Mouse (Mus musculus) midbrain, embryonic 16.5 days (tissue): ENCODE results near the gene Uvrag. TPM values are rescaled to one million over a fixed set of nuclear protein-coding genes. Genes with fewer than 3 reads are reported as not detected.
A peak's percentile ranks its signal among the peaks of the same experiment; 100 is the strongest.

Source experiments
- ATAC-seq: fragments of 200-750 bp; cut with Nextera tagmentation; 2 replicates; pipeline ENCODE4 v1.8.0; 2017; ENCODE audit warnings: moderate TSS enrichment
- H3K27ac ChIP-seq: fragments of 300-500 bp; sonication (generic); 2 replicates; pipeline ENCODE4 v1.5.1; 2014; ENCODE audit warnings: mild to moderate bottlenecking, low read length, mixed read lengths
- H3K27me3 ChIP-seq: fragments of 300-500 bp; sonication (generic); 2 replicates; pipeline ENCODE4 v1.6.1; 2014; ENCODE audit warnings: low read depth, low read length, mixed read lengths; ENCODE audit not compliant: control insufficient read depth, insufficient read depth
- H3K36me3 ChIP-seq: fragments of 300-500 bp; sonication (generic); 2 replicates; pipeline ENCODE4 v1.6.1; 2014; ENCODE audit warnings: mild to moderate bottlenecking, low read length, moderate library complexity, mixed read lengths; ENCODE audit not compliant: control insufficient read depth, insufficient read depth
- H3K4me1 ChIP-seq: fragments of 300-500 bp; sonication (generic); 2 replicates; pipeline ENCODE4 v1.6.1; 2014; ENCODE audit warnings: mild to moderate bottlenecking, low read length, mixed read lengths; ENCODE audit not compliant: control insufficient read depth, insufficient read depth
- H3K4me2 ChIP-seq: fragments of 300-500 bp; sonication (generic); 2 replicates; pipeline ENCODE4 v1.6.1; 2014; ENCODE audit warnings: mild to moderate bottlenecking, low read length, mixed read lengths
- H3K4me3 ChIP-seq: fragments of 300-500 bp; sonication (generic); 2 replicates; pipeline ENCODE4 v1.5.1; 2014; ENCODE audit warnings: low read depth, mild to moderate bottlenecking, low read length, moderate library complexity, mixed read lengths
- H3K9ac ChIP-seq: fragments of 300-500 bp; sonication (generic); 2 replicates; pipeline ENCODE4 v1.6.1; 2014; ENCODE audit warnings: low read depth, low read length, mixed read lengths
- H3K9me3 ChIP-seq: fragments of 300-500 bp; sonication (generic); replicated peaks from 2 replicates; pipeline ENCODE4 v1.6.1; 2014; ENCODE audit warnings: mild to moderate bottlenecking, low read length, mixed read lengths; ENCODE audit not compliant: control insufficient read depth, poor library complexity, severe bottlenecking
- WGBS: fragments of 180-500 bp; shearing (Covaris S2); extraction: QIAGEN DNeasy Blood & Tissue Kit; methylation state at CpG from one replicate; pipeline ENCODE4 v1.1.7; 2014; 5-methylcytosine and 5-hydroxymethylcytosine counted together
- polyA plus RNA-seq: library from polyadenylated mRNA; unstranded; fragments of >200 nt; fragmentation: Nextera tagmentation; extraction: Ambion mirVana; gene quantifications from 2 replicates; pipeline ENCODE4 v1.2.1, GENCODE M21; 2015

Gene Uvrag
- polyA plus RNA-seq, 1 experiment from 2014 or later = 16.0 TPM

- Histone ChIP-seq H3K4me3 (no peak overlapping the region), H3K9me3 (no peaks in the 10 kb centered on the region), H3K4me2 (no peak overlapping the region), H3K27ac (no peak overlapping the region), H3K36me3 (no peaks in the 10 kb centered on the region), H3K27me3 (no peaks in the 10 kb centered on the region), H3K9ac (no peak overlapping the region), H3K4me1 (0 out of 2 replicates have a peak, but pooled peaks cover 3% of the 10 kb centered on the region)
- WGBS = 48% methylated on average over 9 of the region's 9 CpGs
- ATAC-seq = no peak
Observed at GRCm38 (mm10) chr7:98863969-98864718, 276.8 kb downstream of the Uvrag start.

GRCm38 (mm10) chr7:98862994-98863393 lies 277.9 kb downstream of the Uvrag start:
- no peak for ATAC-seq
- Histone ChIP-seq H3K27me3 (no peaks in the 10 kb centered on the region), H3K4me3 (no peak overlapping the region), H3K9me3 (no peaks in the 10 kb centered on the region), H3K27ac (no peak overlapping the region), H3K36me3 (no peaks in the 10 kb centered on the region), H3K4me2 (no peak overlapping the region), H3K4me1 (0 out of 2 replicates have a peak, but pooled peaks cover 3% of the 10 kb centered on the region), H3K9ac (no peak overlapping the region)
- 92% methylated on average over 5 of the region's 5 CpGs for WGBS

DNA sequence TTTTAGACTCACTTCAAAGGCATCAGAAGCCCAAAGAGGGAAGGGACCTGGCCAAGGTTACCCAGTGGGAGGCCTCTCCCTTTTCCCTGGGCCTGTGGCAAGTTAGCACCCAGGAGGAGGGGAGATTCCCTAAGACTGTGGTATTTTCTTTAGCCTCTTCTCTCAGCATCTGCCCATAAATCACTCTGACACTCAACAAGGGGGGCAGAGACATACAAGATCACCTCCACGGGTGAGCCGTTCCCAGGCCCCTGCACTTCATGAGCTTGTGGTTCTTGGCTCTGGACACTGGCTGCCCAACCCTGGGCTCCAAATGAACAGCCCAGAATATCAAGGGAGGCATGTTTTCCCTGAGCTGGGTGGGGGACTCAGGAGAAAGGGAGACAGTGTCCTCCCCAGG lies 279.9 kb downstream of the Uvrag start:
- no peaks in the 10 kb centered on the region for H3K27me3 ChIP-seq
- no peaks in the 10 kb centered on the region for H3K9me3 ChIP-seq
- H3K4me3 ChIP-seq = no peak overlapping the region
- H3K9ac ChIP-seq = no peak overlapping the region
- no peaks in the 10 kb centered on the region for H3K36me3 ChIP-seq
- 68% methylated on average over 2 of the region's 2 CpGs for WGBS
- H3K4me1 ChIP-seq = no peaks in the 10 kb centered on the region
- H3K4me2 ChIP-seq = no peak overlapping the region
- H3K27ac ChIP-seq = no peak overlapping the region
- ATAC-seq = no peak

DNA sequence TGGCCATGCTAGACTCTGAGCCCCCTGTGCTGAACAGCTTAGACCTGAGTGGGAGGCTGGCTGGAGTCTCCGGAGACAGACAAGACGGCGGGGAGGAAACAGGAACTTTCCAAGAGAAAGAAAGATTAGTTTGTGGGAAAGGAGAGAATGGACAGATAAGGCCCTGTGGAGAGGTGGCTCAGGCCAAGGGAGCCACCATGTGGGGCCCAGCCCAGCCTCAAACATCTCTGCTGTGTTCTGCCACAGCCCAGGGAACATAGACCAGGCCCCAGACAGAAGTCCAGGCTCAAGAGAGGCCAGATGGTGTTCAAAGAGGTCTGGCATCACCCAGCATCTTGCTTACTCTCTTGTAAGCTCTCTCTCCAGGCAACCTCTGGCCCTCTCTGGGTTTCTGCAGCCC lies 283.8 kb downstream of the Uvrag start:
- WGBS = 78% methylated on average over 3 of the region's 3 CpGs
- Histone ChIP-seq H3K4me1 (no peaks in the 10 kb centered on the region), H3K36me3 (no peaks in the 10 kb centered on the region), H3K27me3 (no peaks in the 10 kb centered on the region), H3K9ac (no peak overlapping the region), H3K4me3 (no peak overlapping the region), H3K27ac (no peak overlapping the region), H3K9me3 (no peaks in the 10 kb centered on the region), H3K4me2 (no peak overlapping the region)
- no peak for ATAC-seq

- no peaks in the 10 kb centered on the region for H3K9me3 ChIP-seq
- H3K4me1 ChIP-seq = no peaks in the 10 kb centered on the region
- no peak overlapping the region for H3K4me3 ChIP-seq
- WGBS = 16% methylated on average over 3 of the region's 3 CpGs
- H3K27me3 ChIP-seq = no peaks in the 10 kb centered on the region
- H3K27ac ChIP-seq = no peak overlapping the region
- H3K9ac ChIP-seq = no peak overlapping the region
- no peak overlapping the region for H3K4me2 ChIP-seq
- 0 out of 2 replicates have a peak, but pooled peaks have one; percentile 23 for ATAC-seq
- H3K36me3 ChIP-seq = no peaks in the 10 kb centered on the region
Observed at GRCm38 (mm10) chr7:98856128-98856527, 284.8 kb downstream of the Uvrag start.

- 79% methylated on average over 2 of the region's 2 CpGs for WGBS
- H3K9ac ChIP-seq = no peak overlapping the region
- H3K27me3 ChIP-seq = no peaks in the 10 kb centered on the region
- no peaks in the 10 kb centered on the region for H3K36me3 ChIP-seq
- H3K27ac ChIP-seq = no peak overlapping the region
- H3K9me3 ChIP-seq = no peaks in the 10 kb centered on the region
- ATAC-seq = no peak
- H3K4me2 ChIP-seq = no peak overlapping the region
- H3K4me3 ChIP-seq = no peak overlapping the region
- no peaks in the 10 kb centered on the region for H3K4me1 ChIP-seq
Observed at GRCm38 (mm10) chr7:98855388-98855787, 285.6 kb downstream of the Uvrag start.

DNA sequence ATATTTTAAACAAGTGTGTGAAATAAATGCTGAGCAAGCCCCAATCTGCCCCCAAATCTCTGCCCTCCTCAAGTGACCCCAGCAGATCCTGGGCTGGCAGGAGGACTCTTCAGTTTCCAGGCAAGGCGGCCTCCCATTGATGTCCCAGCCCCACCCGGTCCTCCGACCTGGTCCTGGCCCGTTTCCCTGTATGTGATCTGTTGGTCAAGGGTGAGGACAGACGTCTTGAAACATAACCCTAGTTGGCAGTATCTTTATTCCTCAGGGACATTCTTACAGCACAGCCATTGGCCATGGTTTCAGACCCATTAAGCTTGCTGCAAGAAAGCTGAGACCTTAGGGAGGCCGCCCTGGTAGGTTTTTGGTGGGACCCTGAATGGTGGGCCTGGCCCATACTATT lies 287.1 kb downstream of the Uvrag start:
- Histone ChIP-seq H3K4me3 (no peak overlapping the region), H3K4me2 (no peak overlapping the region), H3K9ac (no peak overlapping the region), H3K27ac (no peak overlapping the region), H3K27me3 (no peaks in the 10 kb centered on the region), H3K4me1 (no peaks in the 10 kb centered on the region), H3K9me3 (no peaks in the 10 kb centered on the region), H3K36me3 (no peaks in the 10 kb centered on the region)
- no peak for ATAC-seq
- 88% methylated on average over 6 of the region's 6 CpGs for WGBS

DNA sequence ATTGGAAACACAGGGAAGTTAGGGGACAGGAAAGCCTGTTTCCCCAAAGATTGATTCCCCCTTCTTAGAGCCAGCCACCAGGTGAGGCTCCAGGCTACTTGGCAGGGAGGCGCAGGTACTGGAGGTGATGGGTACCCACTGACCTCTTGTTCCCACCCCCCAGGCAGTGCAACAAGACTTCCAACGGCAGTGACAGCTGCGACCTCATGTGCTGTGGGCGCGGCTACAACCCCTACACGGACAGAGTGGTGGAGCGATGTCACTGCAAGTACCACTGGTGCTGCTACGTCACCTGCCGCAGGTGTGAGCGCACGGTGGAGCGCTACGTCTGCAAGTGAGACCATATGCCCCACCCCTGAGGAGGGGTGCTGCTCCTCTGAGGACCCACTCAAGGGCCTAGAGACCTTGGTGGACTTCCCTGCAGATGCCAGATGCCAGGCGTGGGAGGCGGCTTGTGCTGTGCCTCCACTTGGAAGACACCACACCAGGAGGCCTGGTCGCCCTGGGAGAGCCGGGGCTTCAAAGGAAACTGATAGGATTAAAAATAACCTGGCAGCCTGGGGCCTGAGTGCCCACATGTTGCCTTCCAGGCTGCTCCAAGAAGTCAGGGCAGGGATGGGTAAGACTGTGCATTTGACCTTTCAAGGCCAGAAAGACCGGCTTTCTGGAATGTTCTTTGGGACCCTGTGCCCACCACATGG lies 287.8 kb downstream of the Uvrag start:
- Histone ChIP-seq H3K27ac (no peak overlapping the region), H3K4me3 (no peak overlapping the region), H3K9me3 (no peaks in the 10 kb centered on the region), H3K9ac (no peak overlapping the region), H3K4me1 (no peaks in the 10 kb centered on the region), H3K36me3 (no peaks in the 10 kb centered on the region), H3K4me2 (no peak overlapping the region), H3K27me3 (no peaks in the 10 kb centered on the region)
- ATAC-seq = no peak
- WGBS = 85% methylated on average over 18 of the region's 18 CpGs

GRCm38 (mm10) chr7:98851220-98851619 lies 289.7 kb downstream of the Uvrag start:
- Histone ChIP-seq H3K9ac (no peak overlapping the region), H3K27ac (no peak overlapping the region), H3K4me2 (no peak overlapping the region), H3K9me3 (no peaks in the 10 kb centered on the region), H3K4me3 (no peak overlapping the region), H3K4me1 (no peaks in the 10 kb centered on the region), H3K36me3 (no peaks in the 10 kb centered on the region), H3K27me3 (no peaks in the 10 kb centered on the region)
- no peak for ATAC-seq
- 73% methylated on average over 9 of the region's 9 CpGs for WGBS
